Mouse (Mus musculus) small intestine, adult 2 months (tissue): ENCODE results near the gene Tada2a.

Experiments used
- CTCF ChIP-seq: fragments of 200-500 bp; IDR thresholded peaks from 2 replicates; pipeline ENCODE4 v1.5.1; 2012; ENCODE audit warnings: low read depth, mild to moderate bottlenecking, control low read depth, inconsistent platforms, low read length, moderate library complexity, mixed read lengths; ENCODE audit not compliant: insufficient replicate concordance, insufficient read length; ENCODE audit errors: extremely low read depth
- POLR2A ChIP-seq: fragments of 200-500 bp; IDR thresholded peaks from 2 replicates; pipeline ENCODE4 v1.6.1; 2012; ENCODE audit warnings: low read depth, mild to moderate bottlenecking, control low read depth, inconsistent platforms, low read length, moderate library complexity

GRCm38 (mm10) chr11:84101182-84101581 lies 28.2 kb downstream of the Tada2a start:
- no peak for TF ChIP-seq CTCF
- TF ChIP-seq POLR2A = no peak
